Mouse (Mus musculus) MEL (cell line): ENCODE measurements around the gene Mrpl30.

ENCODE experiments used
- CHD1 ChIP-seq: IDR thresholded peaks from 2 replicates; pipeline ENCODE4 v1.6.1; 2012; ENCODE audit warnings: low read depth, mild to moderate bottlenecking, inconsistent platforms, low read length, improper control_type of control experiment
- CHD2 ChIP-seq: IDR thresholded peaks from 2 replicates; pipeline ENCODE4 v1.6.1; 2011; ENCODE audit warnings: low read length, improper control_type of control experiment
- CTCF ChIP-seq, 3 experiments: IDR thresholded peaks in 2 of 3; conservative IDR thresholded peaks in 1 of 3; 2 replicates each; pipeline ENCODE4 v1.5.1; 2011 to 2012; ENCODE audit warnings: low read length in 3 of 3, low read depth in 2 of 3, mild to moderate bottlenecking in 2 of 3, improper control_type of control experiment in 1 of 3, inconsistent platforms in 1 of 3, mixed read lengths in 1 of 3, moderate library complexity in 1 of 3; ENCODE audit not compliant: control insufficient read depth in 1 of 3, insufficient read depth in 1 of 3, poor library complexity in 1 of 3, severe bottlenecking in 1 of 3
- EP300 ChIP-seq, 2 experiments: IDR thresholded peaks; 2 replicates each; pipeline ENCODE4 v1.6.1; 2011; ENCODE audit warnings: improper control_type of control experiment in 2 of 2, low read length in 2 of 2, low read depth in 1 of 2, mild to moderate bottlenecking in 1 of 2
- GABPA ChIP-seq: IDR thresholded peaks from 2 replicates; pipeline ENCODE4 v1.6.1; 2012; ENCODE audit warnings: low read depth, mild to moderate bottlenecking, inconsistent platforms, low read length, improper control_type of control experiment, moderate library complexity
- GATA1 ChIP-seq: IDR thresholded peaks from 2 replicates; pipeline ENCODE4 v1.6.1; 2011; ENCODE audit warnings: low read depth, low read length, improper control_type of control experiment
- HCFC1 ChIP-seq: IDR thresholded peaks from 2 replicates; pipeline ENCODE4 v1.6.1; 2012; ENCODE audit warnings: low read depth, mild to moderate bottlenecking, inconsistent platforms, low read length, improper control_type of control experiment, moderate library complexity
- POLR2A ChIP-seq, 2 experiments: IDR thresholded peaks; 2 replicates each; pipeline ENCODE4 v1.6.1; 2011 to 2012; ENCODE audit warnings: low read length in 2 of 2, mild to moderate bottlenecking in 2 of 2, control low read depth in 1 of 2, improper control_type of control experiment in 1 of 2, low read depth in 1 of 2, moderate library complexity in 1 of 2; ENCODE audit not compliant: control insufficient read depth in 1 of 2, insufficient read depth in 1 of 2, poor library complexity in 1 of 2
- RCOR1 ChIP-seq: IDR thresholded peaks from 2 replicates; pipeline ENCODE4 v1.6.1; 2012; ENCODE audit warnings: low read depth, mild to moderate bottlenecking, inconsistent platforms, low read length, improper control_type of control experiment
- TAL1 ChIP-seq: IDR thresholded peaks from 2 replicates; pipeline ENCODE4 v1.6.1; 2012; ENCODE audit warnings: mild to moderate bottlenecking, inconsistent platforms, low read length, moderate library complexity, mixed read lengths

DNA sequence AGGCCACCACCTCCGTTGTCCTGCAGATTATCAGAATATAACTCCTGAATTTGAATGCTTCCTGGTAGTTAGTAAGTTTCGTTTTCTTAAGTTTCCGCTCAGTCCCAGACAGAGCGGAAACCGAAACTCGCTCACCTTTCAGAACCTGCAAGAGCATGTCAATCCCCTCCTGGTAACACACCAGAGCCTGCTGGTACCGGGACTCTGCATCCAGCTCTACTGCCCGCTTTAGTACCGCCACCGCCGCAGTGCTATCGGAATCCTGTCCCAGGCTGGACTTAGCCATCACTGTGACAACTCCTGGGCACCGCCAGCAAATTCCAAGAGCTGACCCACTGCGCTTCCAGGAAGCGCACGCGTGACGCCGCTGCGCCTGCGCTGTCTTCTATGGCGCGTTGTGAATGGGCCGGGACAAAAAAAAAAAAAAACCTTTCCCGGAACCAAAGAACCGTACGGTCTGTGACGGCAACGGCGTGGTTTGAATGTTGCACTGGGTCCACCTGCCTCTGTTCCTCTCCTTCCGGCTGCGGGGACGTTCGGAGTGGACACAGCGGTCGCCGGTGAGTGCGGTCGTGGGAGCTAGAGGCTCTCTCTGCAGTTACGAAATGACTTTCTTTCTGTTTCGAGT, at the start of gene Mrpl30, which contains the start of gene Mitd1:
- no peak for TF ChIP-seq CHD1
- TF ChIP-seq POLR2A (IDR thresholded peaks at IDR 0.05; ENCODE audit: control insufficient read depth in 1 of 2, insufficient read depth in 1 of 2, low read depth in 1 of 2, low read length in 2 of 2, poor library complexity in 1 of 2), result peak; percentile 83 to 95; a peak in 3 of 4 replicates
- no peak for TF ChIP-seq CHD2
- peak; percentile 96 for TF ChIP-seq HCFC1
- TF ChIP-seq RCOR1, result no peak; the same call in 1 of the 2 replicates
- peak in 1 of 2 experiments; percentile 40; a peak in 1 of 4 replicates for TF ChIP-seq EP300 (IDR thresholded peaks at IDR 0.05; ENCODE audit: low read depth in 1 of 2, low read length in 2 of 2)
- no peak for TF ChIP-seq TAL1
- no peak for TF ChIP-seq CTCF (IDR thresholded peaks at IDR 0.05 in 2 of 3, conservative IDR thresholded peaks at IDR 0.05 in 1 of 3; ENCODE audit: control insufficient read depth in 1 of 3, insufficient read depth in 1 of 3, low read depth in 2 of 3, low read length in 3 of 3, poor library complexity in 1 of 3, severe bottlenecking in 1 of 3)
- 0 out of 2 replicates have a peak, but pooled peaks have one; percentile 2 for TF ChIP-seq GATA1
- TF ChIP-seq GABPA, result no peak
